Mouse (Mus musculus): ENCODE measurements around the gene Cd248. TPM values are rescaled to one million over a fixed set of nuclear protein-coding genes. Genes with fewer than 3 reads are reported as not detected.

The Cd248 gene
- polyA plus RNA-seq, 1 experiment = not detected

DNA sequence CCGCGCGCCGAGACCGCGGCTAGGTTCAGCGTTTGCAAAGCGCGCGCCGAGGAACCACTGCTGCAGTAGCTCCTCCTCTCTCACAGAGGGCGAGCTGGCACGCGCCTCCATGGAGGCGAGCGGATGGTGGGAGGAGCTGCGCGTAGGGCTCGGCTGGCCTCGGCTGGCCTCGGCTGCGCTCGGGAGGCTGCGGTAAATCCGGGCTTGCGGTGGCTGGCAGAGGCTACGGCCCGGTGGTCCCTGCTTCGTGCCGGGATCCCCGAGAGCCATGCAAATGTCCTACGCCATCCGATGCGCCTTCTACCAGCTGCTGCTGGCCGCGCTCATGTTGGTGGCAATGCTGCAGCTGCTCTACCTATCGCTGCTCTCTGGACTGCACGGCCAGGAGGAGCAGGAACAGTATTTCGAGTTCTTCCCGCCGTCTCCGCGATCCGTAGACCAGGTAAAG is 29.1 kb upstream of the Cd248 start, which contains the start of the genes B4gat1 and AC124502.3:
Gene B4gat1 (plus strand): TSS at position 118 of the 448 bp plus-strand sequence.
Gene AC124502.3 (plus strand): TSS at position 183 of the 448 bp plus-strand sequence.
- TF ChIP-seq CTCF (IDR thresholded peaks at IDR 0.05; ENCODE audit: insufficient read depth, low read depth, low read length) = no peak; the same call in 1 of the 2 replicates
- peak; percentile 72 for TF ChIP-seq POLR2A (IDR thresholded peaks at IDR 0.05; ENCODE audit: insufficient read depth, low read depth, low read length)
- Histone ChIP-seq H3K27ac (ENCODE audit: insufficient read depth, low read depth, low read length) (peak within 1 kb of the TSS; percentile 59), H3K4me3 (ENCODE audit: insufficient read depth, low read depth, low read length) (peak within 1 kb of the TSS; percentile 59), H3K4me1 (ENCODE audit: control insufficient read depth, insufficient read depth, low read length) (peaks cover 10% of the 10 kb centered on the region)
- WGBS = under 1% methylated on average over 44 of the region's 44 CpGs

DNA sequence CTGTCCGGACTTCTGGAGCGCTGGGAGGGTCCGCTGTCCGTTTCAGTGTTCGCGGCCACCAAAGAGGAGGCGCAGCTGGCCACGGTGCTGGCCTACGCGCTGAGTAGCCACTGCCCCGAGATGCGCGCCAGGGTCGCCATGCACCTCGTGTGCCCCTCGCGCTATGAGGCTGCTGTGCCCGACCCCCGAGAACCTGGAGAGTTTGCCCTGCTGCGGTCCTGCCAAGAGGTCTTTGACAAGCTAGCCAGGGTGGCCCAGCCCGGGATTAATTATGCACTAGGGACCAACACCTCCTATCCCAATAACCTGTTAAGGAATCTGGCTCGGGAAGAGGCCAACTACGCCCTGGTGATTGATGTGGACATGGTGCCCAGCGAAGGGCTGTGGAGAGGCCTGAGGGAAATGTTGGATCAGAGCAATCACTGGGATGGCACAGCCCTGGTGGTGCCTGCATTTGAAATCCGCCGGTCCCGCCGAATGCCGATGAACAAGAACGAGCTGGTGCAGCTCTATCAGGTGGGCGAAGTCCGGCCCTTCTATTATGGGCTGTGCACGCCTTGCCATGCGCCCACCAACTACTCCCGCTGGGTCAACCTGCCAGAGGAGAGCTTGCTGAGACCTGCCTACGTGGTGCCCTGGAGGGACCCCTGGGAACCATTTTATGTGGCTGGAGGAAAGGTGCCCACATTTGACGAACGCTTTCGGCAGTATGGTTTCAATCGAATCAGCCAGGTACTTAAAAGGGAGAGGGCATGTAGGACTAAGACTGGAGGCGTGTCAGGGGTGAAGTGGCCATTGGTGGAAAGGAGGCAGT is 28.4 kb upstream of the Cd248 start:
- Histone ChIP-seq H3K4me3 (ENCODE audit: insufficient read depth, low read depth, low read length) (peak overlapping the region; percentile 59), H3K27ac (ENCODE audit: insufficient read depth, low read depth, low read length) (peak overlapping the region; percentile 59), H3K4me1 (ENCODE audit: control insufficient read depth, insufficient read depth, low read length) (peaks cover 10% of the 10 kb centered on the region)
- 5% methylated on average over 41 of the region's 41 CpGs for WGBS
- TF ChIP-seq CTCF (IDR thresholded peaks at IDR 0.05; ENCODE audit: insufficient read depth, low read depth, low read length) (no peak), POLR2A (IDR thresholded peaks at IDR 0.05; ENCODE audit: insufficient read depth, low read depth, low read length) (no peak)

DNA sequence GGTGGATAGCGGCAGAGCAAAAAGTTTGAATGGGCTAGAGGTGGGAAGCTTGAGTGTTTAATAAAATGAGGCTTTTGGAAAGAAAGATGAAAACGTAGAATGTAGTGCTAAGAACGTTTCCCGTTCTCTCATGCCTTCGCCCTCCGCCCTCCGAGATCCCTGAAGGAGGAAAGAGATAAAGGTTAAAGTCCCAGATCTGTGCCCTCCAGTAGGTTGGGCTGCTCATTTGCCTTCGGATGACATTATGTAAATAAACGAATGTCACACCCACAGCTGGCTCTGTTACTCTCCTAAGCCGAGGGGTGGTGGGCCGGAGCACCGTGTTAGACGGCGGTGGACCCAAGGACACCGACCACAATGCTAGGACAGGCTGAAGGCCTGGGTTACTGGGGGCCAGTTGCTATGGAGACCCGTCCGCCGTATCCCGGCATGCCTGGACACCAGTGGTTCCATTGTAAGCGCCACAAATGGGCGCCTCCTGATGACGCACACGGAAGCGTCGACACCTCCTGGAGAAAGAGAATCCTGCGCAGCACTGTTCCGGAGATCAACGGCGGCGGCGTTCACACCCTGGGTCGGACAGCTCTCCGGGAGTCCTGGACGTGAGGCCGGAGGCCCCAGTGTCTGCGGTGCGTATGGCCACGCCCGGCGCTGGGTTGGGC is 26.9 kb upstream of the Cd248 start, which contains the start of gene Brms1:
Gene Brms1 (plus strand): TSS at position 493 of the 662 bp plus-strand sequence.
- WGBS = 3% methylated on average over 40 of the region's 40 CpGs
- peak within 1 kb of the TSS; percentile 6; the same call in 1 of the 2 replicates for H3K27ac ChIP-seq (ENCODE audit: insufficient read depth, low read depth, low read length)
- TF ChIP-seq CTCF (IDR thresholded peaks at IDR 0.05; ENCODE audit: insufficient read depth, low read depth, low read length) (no peak), POLR2A (IDR thresholded peaks at IDR 0.05; ENCODE audit: insufficient read depth, low read depth, low read length) (no peak)
- H3K4me1 ChIP-seq (ENCODE audit: control insufficient read depth, insufficient read depth, low read length) = peaks cover 14% of the 10 kb centered on the region
- H3K4me3 ChIP-seq (ENCODE audit: insufficient read depth, low read depth, low read length) = peak within 1 kb of the TSS; percentile 82

DNA sequence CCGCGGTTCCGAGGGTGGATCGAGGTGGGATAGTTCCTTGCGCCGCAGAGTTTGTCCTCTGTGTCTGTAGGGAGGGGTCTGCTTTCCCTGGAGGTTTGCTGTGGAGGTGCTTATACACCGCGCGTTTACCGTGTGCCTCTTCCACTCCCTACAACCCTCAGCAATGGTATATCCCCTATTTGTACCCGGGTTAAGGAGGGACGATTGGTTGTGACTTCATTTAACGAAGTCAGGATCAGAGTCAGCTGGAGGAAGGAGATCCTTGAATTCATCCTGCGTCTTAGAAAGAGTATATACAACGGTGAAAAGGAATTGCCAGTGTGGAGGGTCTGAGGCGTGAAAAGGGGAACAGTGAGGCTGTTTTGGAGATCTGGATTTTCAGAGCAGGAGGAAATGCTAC is 26.3 kb upstream of the Cd248 start:
- WGBS = 2% methylated on average over 16 of the region's 16 CpGs
- TF ChIP-seq CTCF (IDR thresholded peaks at IDR 0.05; ENCODE audit: insufficient read depth, low read depth, low read length) = no peak
- no peak for TF ChIP-seq POLR2A (IDR thresholded peaks at IDR 0.05; ENCODE audit: insufficient read depth, low read depth, low read length)
- peak overlapping the region; percentile 82 for H3K4me3 ChIP-seq (ENCODE audit: insufficient read depth, low read depth, low read length)
- no peak overlapping the region for H3K27ac ChIP-seq (ENCODE audit: insufficient read depth, low read depth, low read length)
- H3K4me1 ChIP-seq (ENCODE audit: control insufficient read depth, insufficient read depth, low read length) = peaks cover 14% of the 10 kb centered on the region

DNA sequence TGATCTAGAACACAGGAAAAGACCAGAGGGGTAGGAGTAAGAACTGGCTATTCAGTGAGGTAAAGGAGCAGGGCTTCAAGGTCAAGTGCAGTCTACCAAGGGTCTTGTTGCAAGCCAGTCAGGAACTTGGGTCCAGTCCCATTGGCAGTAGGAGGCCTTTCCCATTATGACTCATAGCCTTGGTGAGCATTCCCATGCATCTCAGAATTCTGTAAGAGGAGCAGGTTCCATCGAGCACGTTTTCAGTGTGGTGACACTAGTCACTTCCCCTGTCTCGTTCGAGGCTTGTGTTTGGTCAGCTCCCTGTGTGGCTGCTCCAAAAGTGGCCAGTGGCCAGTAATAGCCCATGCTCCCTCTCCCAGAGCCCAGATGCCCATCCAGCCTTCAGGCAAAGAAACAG is 22.3 kb upstream of the Cd248 start:
- H3K4me1 ChIP-seq (ENCODE audit: control insufficient read depth, insufficient read depth, low read length) = peaks cover 31% of the 10 kb centered on the region
- H3K4me3 ChIP-seq (ENCODE audit: insufficient read depth, low read depth, low read length) = no peak overlapping the region
- 50% methylated on average over 4 of the region's 4 CpGs for WGBS
- TF ChIP-seq CTCF (IDR thresholded peaks at IDR 0.05; ENCODE audit: insufficient read depth, low read depth, low read length) (no peak), POLR2A (IDR thresholded peaks at IDR 0.05; ENCODE audit: insufficient read depth, low read depth, low read length) (no peak)
- H3K27ac ChIP-seq (ENCODE audit: insufficient read depth, low read depth, low read length) = no peak overlapping the region

DNA sequence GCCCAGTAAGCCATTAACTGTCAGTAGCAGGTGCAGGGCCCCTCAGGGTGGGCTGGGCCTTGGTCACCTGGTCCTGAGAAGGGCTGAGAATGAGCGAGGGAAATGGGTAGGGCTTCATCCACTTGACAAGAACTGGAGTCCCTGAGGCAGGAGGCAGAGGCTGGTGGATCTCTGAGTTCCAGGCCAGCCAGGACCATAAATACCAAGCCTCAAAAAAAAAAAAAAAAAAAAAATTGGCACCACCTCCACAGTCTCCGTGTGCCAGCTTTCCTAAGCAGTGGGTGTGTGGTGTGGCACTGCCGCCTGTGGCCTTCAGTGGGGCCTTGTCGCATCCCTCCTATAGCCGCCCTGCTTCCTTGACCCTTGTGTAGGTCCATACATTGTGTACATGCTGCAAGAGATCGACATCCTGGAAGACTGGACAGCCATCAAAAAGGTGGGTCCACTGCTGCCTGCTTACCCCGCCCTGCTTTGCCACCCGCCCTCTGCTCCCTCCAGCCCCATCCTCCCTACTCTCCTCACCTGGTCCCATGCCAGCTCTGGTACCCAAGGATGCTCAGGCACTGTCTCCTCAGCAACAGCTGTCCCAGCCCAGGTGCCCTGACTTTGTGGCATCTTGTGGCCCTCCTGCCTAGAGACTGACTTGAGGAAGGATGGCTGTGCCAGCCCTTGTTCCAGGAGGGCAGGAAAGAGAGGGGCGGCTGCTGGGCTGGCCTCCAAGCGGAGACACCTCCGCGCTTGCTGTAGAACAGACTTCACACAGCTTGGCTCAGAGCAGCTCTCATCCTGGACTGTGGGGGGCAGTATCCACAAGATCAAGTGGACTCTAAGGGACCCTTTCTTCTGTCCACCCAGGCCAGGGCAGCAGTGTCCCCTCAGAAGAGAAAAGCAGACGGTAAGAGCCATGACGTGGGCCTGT is 19.5 kb upstream of the Cd248 start:
- Histone ChIP-seq H3K4me3 (ENCODE audit: insufficient read depth, low read depth, low read length) (no peak overlapping the region), H3K4me1 (ENCODE audit: control insufficient read depth, insufficient read depth, low read length) (peaks cover 44% of the 10 kb centered on the region), H3K27ac (ENCODE audit: insufficient read depth, low read depth, low read length) (peak overlapping the region; percentile 99)
- TF ChIP-seq POLR2A (IDR thresholded peaks at IDR 0.05; ENCODE audit: insufficient read depth, low read depth, low read length) (no peak), CTCF (IDR thresholded peaks at IDR 0.05; ENCODE audit: insufficient read depth, low read depth, low read length) (no peak)
- WGBS = 61% methylated on average over 14 of the region's 14 CpGs

DNA sequence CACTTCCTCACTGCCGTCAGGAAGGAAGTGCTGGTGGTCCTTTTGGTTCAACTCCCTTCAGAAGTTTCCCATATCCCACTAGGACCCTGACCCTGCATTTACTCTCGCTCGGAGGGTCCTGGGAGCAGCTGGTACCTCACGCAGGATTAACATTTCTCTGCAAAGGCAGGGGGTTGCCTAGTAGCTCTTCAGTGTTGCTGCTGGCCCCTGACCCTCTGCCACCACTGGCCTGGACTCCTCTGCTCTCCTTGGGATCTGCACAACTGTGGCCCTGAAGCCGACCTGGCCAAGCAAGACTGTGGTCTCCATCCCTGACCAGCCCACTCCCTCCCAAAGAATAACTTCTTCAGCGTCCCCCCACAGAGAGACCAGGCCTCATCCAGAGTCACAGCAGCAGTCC is 18.6 kb upstream of the Cd248 start:
- 79% methylated on average over 6 of the region's 6 CpGs for WGBS
- Histone ChIP-seq H3K4me3 (ENCODE audit: insufficient read depth, low read depth, low read length) (no peak overlapping the region), H3K4me1 (ENCODE audit: control insufficient read depth, insufficient read depth, low read length) (peaks cover 48% of the 10 kb centered on the region), H3K27ac (ENCODE audit: insufficient read depth, low read depth, low read length) (peak overlapping the region; percentile 99)
- TF ChIP-seq CTCF (IDR thresholded peaks at IDR 0.05; ENCODE audit: insufficient read depth, low read depth, low read length) = no peak
